10 mouse cellular contexts compared by ENCODE assay signal in genomic region chr7:112185226-112185745, GRCm38 (mm10). TPM values are rescaled to one million over a fixed set of nuclear protein-coding genes. Genes with fewer than 3 reads are reported as not detected.
DNase-seq lines count a peak whose midpoint lies in the region.
"Had no signal": no experiment of that assay in that cellular context is flagged by ENCODE, and none has a peak within 500 bp of the region (broad histone marks: within the 10 kb centered on the region; RNA-seq: fewer than 3 reads in every experiment).

No protein-coding gene starts in this region.

- DNase-seq in adrenal gland, adult (ENCODE audit: inconsistent age in 2 of 2, low spot score in 1 of 2), result peak; percentile 63 to 86
- no peak for DNase-seq in adrenal gland, adult 18-20 months (ENCODE audit: low spot score in 2 of 2)
- DNase-seq in lung, postnatal 10 days, result peak; percentile 60
- DNase-seq in lung, postnatal 25 days (ENCODE audit: low spot score), result no peak
- DNase-seq in cerebellum, postnatal 36 days, result peak; percentile 82
- DNase-seq in kidney, postnatal 25 days, result peak; percentile 62 to 79
- no peak for DNase-seq in B cell, adult 2 months
- DNase-seq in thymus, postnatal 10 days (ENCODE audit: low spot score in 2 of 2), result no peak

RNA-seq across cellular contexts. Expression of gene Dkk3, which starts 26.4 kb away (rescaled TPM):
- total RNA-seq in adrenal gland, adult 18-20 months (2021), result 10 to 100 TPM; 19.0 to 20.1 TPM
- total RNA-seq: hematopoietic stem cell, adult 5-6 weeks; neutrophil, adult 5-6 weeks had no signal

RNA-seq across cellular contexts. Expression of gene Mical2, which starts 40.4 kb away (rescaled TPM):
- 10 to 100 TPM in 1 of 2 experiments, 1 to 10 TPM in 1; 9.1 to 17.9 TPM for total RNA-seq in adrenal gland, adult 18-20 months (2021)

Comparison
In these comparisons a context has a peak if more than half of its experiments do, and no peak if none do; other contexts are left out.
1. DNase-seq: peak in adrenal gland, adult (2 of 2), lung, postnatal 10 days (single experiment), cerebellum, postnatal 36 days (2 of 2) and kidney, postnatal 25 days (2 of 2); none in adrenal gland, adult 18-20 months (0 of 2), lung, postnatal 25 days (single experiment), B cell, adult 2 months (0 of 2) and thymus, postnatal 10 days (0 of 2).